Mouse (Mus musculus) midbrain, embryonic 15.5 days (tissue): Measurements from ENCODE around the gene Olfr288. TPM values are rescaled to one million over a fixed set of nuclear protein-coding genes. Genes with fewer than 3 reads are reported as not detected.

Source experiments
- ATAC-seq: fragments of 200-750 bp; cut with Nextera tagmentation; replicated peaks from 2 replicates; pipeline ENCODE4 v1.8.0; 2017; ENCODE audit warnings: moderate TSS enrichment
- H3K27ac ChIP-seq: fragments of 300-500 bp; sonication (generic); 2 replicates; pipeline ENCODE4 v1.5.1; 2015; ENCODE audit warnings: mild to moderate bottlenecking, inconsistent platforms
- H3K27me3 ChIP-seq: fragments of 300-500 bp; sonication (generic); replicated peaks from 2 replicates; pipeline ENCODE4 v1.6.1; 2015; ENCODE audit warnings: inconsistent platforms
- H3K36me3 ChIP-seq: fragments of 300-500 bp; sonication (generic); replicated peaks from 2 replicates; pipeline ENCODE4 v1.6.1; 2015; ENCODE audit warnings: inconsistent platforms
- H3K4me1 ChIP-seq: fragments of 300-500 bp; sonication (generic); 2 replicates; pipeline ENCODE4 v1.6.1; 2015; ENCODE audit warnings: inconsistent platforms
- H3K4me2 ChIP-seq: fragments of 300-500 bp; sonication (generic); 2 replicates; pipeline ENCODE4 v1.6.1; 2015; ENCODE audit warnings: inconsistent platforms, mild to moderate bottlenecking, moderate library complexity
- H3K4me3 ChIP-seq: fragments of 300-500 bp; sonication (generic); 2 replicates; pipeline ENCODE4 v1.5.1; 2015; ENCODE audit warnings: mild to moderate bottlenecking, inconsistent platforms
- H3K9ac ChIP-seq: fragments of 300-500 bp; sonication (generic); 2 replicates; pipeline ENCODE4 v1.6.1; 2015; ENCODE audit warnings: mild to moderate bottlenecking, inconsistent platforms
- H3K9me3 ChIP-seq: fragments of 300-500 bp; sonication (generic); 2 replicates; pipeline ENCODE4 v1.6.1; 2016; ENCODE audit warnings: inconsistent platforms
- WGBS: fragments of 180-500 bp; shearing (Covaris S2); methylation state at CpG from one replicate; pipeline ENCODE4 v1.1.7; 2015; ENCODE audit warnings: mixed read lengths; 5-methylcytosine and 5-hydroxymethylcytosine counted together
- polyA plus RNA-seq: library from polyadenylated mRNA; unstranded; fragments of >200 nt; fragmentation: Nextera tagmentation; extraction: Ambion mirVana; gene quantifications from 2 replicates; pipeline ENCODE4 v1.2.1, GENCODE M21; 2015

Gene Olfr288
- polyA plus RNA-seq, 1 experiment from 2014 or later = not detected

- Histone ChIP-seq H3K9me3 (no peaks in the 10 kb centered on the region), H3K4me2 (peak overlapping the region; percentile 74), H3K36me3 (no peaks in the 10 kb centered on the region), H3K27ac (peak overlapping the region; percentile 88), H3K9ac (peak overlapping the region; percentile 49), H3K27me3 (peaks cover 4% of the 10 kb centered on the region; the same call in 1 of the 2 replicates), H3K4me3 (peak overlapping the region; percentile 63), H3K4me1 (peaks cover 7% of the 10 kb centered on the region)
- peak; percentile 99 for ATAC-seq
- under 1% methylated on average over 30 of the region's 30 CpGs for WGBS
These were observed 14.1 kb downstream of the Olfr288 start for GRCm38 (mm10) chr15:98181132-98181711.

- ATAC-seq = no peak; the same call in 1 of the 2 replicates
- H3K4me3 ChIP-seq = peak overlapping the region; percentile 63
- H3K27me3 ChIP-seq = peaks cover 4% of the 10 kb centered on the region; the same call in 1 of the 2 replicates
- H3K27ac ChIP-seq = peak overlapping the region; percentile 88
- H3K9me3 ChIP-seq = no peaks in the 10 kb centered on the region
- H3K4me1 ChIP-seq = peaks cover 7% of the 10 kb centered on the region
- no peaks in the 10 kb centered on the region for H3K36me3 ChIP-seq
- WGBS = 4% methylated on average over 26 of the region's 26 CpGs
- H3K9ac ChIP-seq = peak overlapping the region; percentile 49
- H3K4me2 ChIP-seq = peak overlapping the region; percentile 74
These were observed 14.7 kb downstream of the Olfr288 start for GRCm38 (mm10) chr15:98180567-98181131.

- Histone ChIP-seq H3K36me3 (no peaks in the 10 kb centered on the region), H3K9ac (no peak overlapping the region), H3K4me3 (no peak overlapping the region), H3K4me1 (peaks cover 10% of the 10 kb centered on the region), H3K27ac (no peak overlapping the region), H3K27me3 (peaks cover 4% of the 10 kb centered on the region), H3K9me3 (no peaks in the 10 kb centered on the region), H3K4me2 (no peak overlapping the region)
- ATAC-seq = no peak
- 86% methylated on average over 3 of the region's 3 CpGs for WGBS
These were observed 18.0 kb downstream of the Olfr288 start for GRCm38 (mm10) chr15:98177320-98177719.

- ATAC-seq = no peak
- Histone ChIP-seq H3K36me3 (no peaks in the 10 kb centered on the region), H3K9ac (no peak overlapping the region; the same call in 1 of the 2 replicates), H3K27ac (no peak overlapping the region), H3K4me3 (no peak overlapping the region), H3K9me3 (no peaks in the 10 kb centered on the region), H3K4me1 (peaks cover 32% of the 10 kb centered on the region), H3K27me3 (peaks cover 4% of the 10 kb centered on the region), H3K4me2 (no peak overlapping the region)
- 33% methylated on average over 8 of the region's 8 CpGs for whole genome bisulfite sequencing
These were observed 21.5 kb downstream of the Olfr288 start for GRCm38 (mm10) chr15:98173821-98174220.

- H3K27ac ChIP-seq = no peak overlapping the region
- ATAC-seq = no peak
- no peaks in the 10 kb centered on the region for H3K9me3 ChIP-seq
- no peaks in the 10 kb centered on the region for H3K36me3 ChIP-seq
- WGBS = 77% methylated on average over 5 of the region's 5 CpGs
- no peak overlapping the region for H3K4me2 ChIP-seq
- H3K27me3 ChIP-seq = peaks cover 4% of the 10 kb centered on the region
- H3K4me1 ChIP-seq = peaks cover 39% of the 10 kb centered on the region
- no peak overlapping the region for H3K4me3 ChIP-seq
- H3K9ac ChIP-seq = no peak overlapping the region
These were observed 23.2 kb downstream of the Olfr288 start for GRCm38 (mm10) chr15:98172113-98172512.

- Histone ChIP-seq H3K27me3 (no peaks in the 10 kb centered on the region; the same call in 1 of the 2 replicates), H3K9me3 (no peaks in the 10 kb centered on the region), H3K27ac (no peak overlapping the region), H3K4me2 (peak overlapping the region; percentile 54), H3K4me1 (peaks cover 46% of the 10 kb centered on the region), H3K9ac (no peak overlapping the region), H3K4me3 (peak overlapping the region; percentile 63), H3K36me3 (no peaks in the 10 kb centered on the region)
- WGBS = 72% methylated on average over 9 of the region's 9 CpGs
- no peak for ATAC-seq
These were observed 24.4 kb downstream of the Olfr288 start for GRCm38 (mm10) chr15:98170917-98171316.

GRCm38 (mm10) chr15:98170365-98170764, 25.0 kb downstream of the Olfr288 start:
- no peak for ATAC-seq
- peak overlapping the region; percentile 54 for H3K4me2 ChIP-seq
- H3K4me1 ChIP-seq = peaks cover 46% of the 10 kb centered on the region
- WGBS = 28% methylated on average over 7 of the region's 7 CpGs
- no peaks in the 10 kb centered on the region for H3K36me3 ChIP-seq
- no peaks in the 10 kb centered on the region for H3K9me3 ChIP-seq
- peak overlapping the region; percentile 66; the same call in 1 of the 2 replicates for H3K9ac ChIP-seq
- no peaks in the 10 kb centered on the region; the same call in 1 of the 2 replicates for H3K27me3 ChIP-seq
- peak overlapping the region; percentile 63 for H3K4me3 ChIP-seq
- peak overlapping the region; percentile 32; the same call in 1 of the 2 replicates for H3K27ac ChIP-seq

- WGBS = 5% methylated on average over 19 of the region's 19 CpGs
- no peaks in the 10 kb centered on the region for H3K36me3 ChIP-seq
- ATAC-seq = no peak
- H3K9ac ChIP-seq = peak overlapping the region; percentile 66
- H3K4me3 ChIP-seq = peak overlapping the region; percentile 63
- no peaks in the 10 kb centered on the region for H3K9me3 ChIP-seq
- peaks cover 46% of the 10 kb centered on the region for H3K4me1 ChIP-seq
- H3K27ac ChIP-seq = 0 out of 2 replicates have a peak overlapping the region, but pooled peaks have one; percentile 94
- H3K4me2 ChIP-seq = peak overlapping the region; percentile 54
- H3K27me3 ChIP-seq = no peaks in the 10 kb centered on the region; the same call in 1 of the 2 replicates
These were observed 26.7 kb downstream of the Olfr288 start for GRCm38 (mm10) chr15:98168622-98169004.

- ATAC-seq = peak; percentile 93
- no peaks in the 10 kb centered on the region; the same call in 1 of the 2 replicates for H3K27me3 ChIP-seq
- no peaks in the 10 kb centered on the region for H3K9me3 ChIP-seq
- H3K4me3 ChIP-seq = peak overlapping the region; percentile 63
- peak overlapping the region; percentile 54 for H3K4me2 ChIP-seq
- 1% methylated on average over 69 of the region's 69 CpGs for WGBS
- H3K4me1 ChIP-seq = peaks cover 44% of the 10 kb centered on the region
- peak overlapping the region; percentile 94 for H3K27ac ChIP-seq
- H3K36me3 ChIP-seq = no peaks in the 10 kb centered on the region
- H3K9ac ChIP-seq = peak overlapping the region; percentile 66
These were observed 27.4 kb downstream of the Olfr288 start for GRCm38 (mm10) chr15:98167645-98168621.

GRCm38 (mm10) chr15:98166963-98167644, 28.2 kb downstream of the Olfr288 start, which contains the start of gene Ccdc184:
Ccdc184 (plus strand) TSS chr15:98167158.
- Histone ChIP-seq H3K36me3 (no peaks in the 10 kb centered on the region), H3K9ac (peak within 1 kb of the TSS; percentile 66), H3K9me3 (no peaks in the 10 kb centered on the region), H3K4me1 (peaks cover 44% of the 10 kb centered on the region), H3K4me2 (peak within 1 kb of the TSS; percentile 54), H3K27ac (peak within 1 kb of the TSS; percentile 94), H3K27me3 (no peaks in the 10 kb centered on the region; the same call in 1 of the 2 replicates), H3K4me3 (peak within 1 kb of the TSS; percentile 63)
- ATAC-seq = peak; percentile 79
- WGBS = under 1% methylated on average over 18 of the region's 18 CpGs

GRCm38 (mm10) chr15:98165525-98165924, 29.8 kb downstream of the Olfr288 start, which contains the start of gene Asb8:
Asb8 (minus strand) TSS chr15:98165625.
- Histone ChIP-seq H3K27me3 (no peaks in the 10 kb centered on the region; the same call in 1 of the 2 replicates), H3K4me1 (peaks cover 31% of the 10 kb centered on the region), H3K27ac (peak within 1 kb of the TSS; percentile 94; the same call in 1 of the 2 replicates), H3K4me3 (peak within 1 kb of the TSS; percentile 63; the same call in 1 of the 2 replicates), H3K9me3 (no peaks in the 10 kb centered on the region), H3K36me3 (no peaks in the 10 kb centered on the region), H3K9ac (no peak within 1 kb of the TSS), H3K4me2 (peak within 1 kb of the TSS; percentile 54)
- WGBS = 88% methylated on average over 5 of the region's 5 CpGs
- ATAC-seq = no peak
